Mouse (Mus musculus): Measurements from ENCODE around the gene Aplnr.

Gene Aplnr

GRCm38 (mm10) chr2:85136089-85136488 is at the start of gene Aplnr:
Aplnr (plus strand) TSS chr2:85136225.
- DNase-seq (ENCODE audit: low read depth, low spot score): no peak

GRCm38 (mm10) chr2:85088716-85089646 is 47.0 kb upstream of the Aplnr start:
- DNase-seq (ENCODE audit: low read depth, low spot score): no peak

- no peak for DNase-seq (ENCODE audit: low read depth, low spot score)
These were observed 44.7 kb upstream of the Aplnr start for GRCm38 (mm10) chr2:85091325-85091724.

- DNase-seq (ENCODE audit: low read depth, low spot score): no peak
These were observed 42.6 kb upstream of the Aplnr start for GRCm38 (mm10) chr2:85093376-85093775.

- DNase-seq (ENCODE audit: low read depth, low spot score): no peak
These were observed 40.1 kb upstream of the Aplnr start for GRCm38 (mm10) chr2:85095906-85096305.

- peak; percentile 92 for DNase-seq (ENCODE audit: low read depth, low spot score)
These were observed 38.0 kb upstream of the Aplnr start for GRCm38 (mm10) chr2:85098014-85098413.

- DNase-seq (ENCODE audit: low read depth, low spot score): peak; percentile 88
These were observed 37.1 kb upstream of the Aplnr start for GRCm38 (mm10) chr2:85098824-85099511.

GRCm38 (mm10) chr2:85103201-85103600 is 32.8 kb upstream of the Aplnr start:
- no peak for DNase-seq (ENCODE audit: low read depth, low spot score)

GRCm38 (mm10) chr2:85105426-85106013 is 30.5 kb upstream of the Aplnr start:
- DNase-seq (ENCODE audit: low read depth, low spot score): no peak

- DNase-seq (ENCODE audit: low read depth, low spot score): peak; percentile 32
These were observed 29.8 kb upstream of the Aplnr start for GRCm38 (mm10) chr2:85106068-85106790.

- DNase-seq (ENCODE audit: low read depth, low spot score): no peak
These were observed 29.1 kb upstream of the Aplnr start for GRCm38 (mm10) chr2:85106941-85107340.

GRCm38 (mm10) chr2:85110288-85110875 is 25.6 kb upstream of the Aplnr start:
- no peak for DNase-seq (ENCODE audit: low read depth, low spot score)

GRCm38 (mm10) chr2:85123187-85123868 is 12.7 kb upstream of the Aplnr start:
- DNase-seq (ENCODE audit: low read depth, low spot score): peak; percentile 74

- DNase-seq (ENCODE audit: low read depth, low spot score): peak; percentile 73
These were observed 12.0 kb upstream of the Aplnr start for GRCm38 (mm10) chr2:85123869-85124535.

GRCm38 (mm10) chr2:85129496-85129971 is 6.5 kb upstream of the Aplnr start:
- DNase-seq (ENCODE audit: low read depth, low spot score): no peak

GRCm38 (mm10) chr2:85131226-85131625 is 4.8 kb upstream of the Aplnr start:
- DNase-seq (ENCODE audit: low read depth, low spot score): no peak

- DNase-seq (ENCODE audit: low read depth, low spot score): no peak
These were observed 4.3 kb upstream of the Aplnr start for GRCm38 (mm10) chr2:85131724-85132123.

GRCm38 (mm10) chr2:85132204-85132603 is 3.8 kb upstream of the Aplnr start:
- no peak for DNase-seq (ENCODE audit: low read depth, low spot score)

- no peak for DNase-seq (ENCODE audit: low read depth, low spot score)
These were observed 926 bp upstream of the Aplnr start for GRCm38 (mm10) chr2:85135099-85135498.
